Mouse (Mus musculus): ENCODE results near the gene Daxx. TPM values are rescaled to one million over a fixed set of nuclear protein-coding genes. Genes with fewer than 3 reads are reported as not detected.
"Not testable (repeated sequence)": the region's sequence is repeated elsewhere in the genome, so short reads cannot be mapped to it uniquely, and the experiment has no call there.

Daxx gene
- 37.5 and 39.1 TPM in 2 replicates for polyA plus RNA-seq (2015; fragmentation: Nextera tagmentation; extraction: Ambion mirVana)

GRCm38 (mm10) chr17:33909077-33909868 is at the start of gene Daxx:
Daxx (plus strand) TSS chr17:33909414.
- peak; percentile 97 for ATAC-seq
- Histone ChIP-seq H3K4me1 (replicated peaks) (peaks cover 20% of the 10 kb centered on the region), H3K27ac (peak within 1 kb of the TSS; percentile 92), H3K36me3 (peaks cover 30% of the 10 kb centered on the region), H3K4me2 (replicated peaks) (peak within 1 kb of the TSS; percentile 88), H3K9me3 (no peaks in the 10 kb centered on the region), H3K9ac (peak within 1 kb of the TSS; percentile 92), H3K27me3 (replicated peaks) (no peaks in the 10 kb centered on the region), H3K4me3 (replicated peaks) (peak within 1 kb of the TSS; percentile 85)
- under 1% methylated on average over 68 of the region's 68 CpGs for WGBS

- Histone ChIP-seq H3K4me2 (replicated peaks) (no peak overlapping the region), H3K4me3 (replicated peaks) (no peak overlapping the region), H3K9ac (no peak overlapping the region), H3K27ac (no peak overlapping the region), H3K27me3 (replicated peaks) (no peaks in the 10 kb centered on the region), H3K36me3 (no peaks in the 10 kb centered on the region), H3K4me1 (replicated peaks) (no peaks in the 10 kb centered on the region), H3K9me3 (no peaks in the 10 kb centered on the region)
- no peak for ATAC-seq
- WGBS, result 45% methylated on average over 9 of the region's 9 CpGs
Measured at GRCm38 (mm10) chr17:33865330-33866030, 43.7 kb upstream of the Daxx start.

DNA sequence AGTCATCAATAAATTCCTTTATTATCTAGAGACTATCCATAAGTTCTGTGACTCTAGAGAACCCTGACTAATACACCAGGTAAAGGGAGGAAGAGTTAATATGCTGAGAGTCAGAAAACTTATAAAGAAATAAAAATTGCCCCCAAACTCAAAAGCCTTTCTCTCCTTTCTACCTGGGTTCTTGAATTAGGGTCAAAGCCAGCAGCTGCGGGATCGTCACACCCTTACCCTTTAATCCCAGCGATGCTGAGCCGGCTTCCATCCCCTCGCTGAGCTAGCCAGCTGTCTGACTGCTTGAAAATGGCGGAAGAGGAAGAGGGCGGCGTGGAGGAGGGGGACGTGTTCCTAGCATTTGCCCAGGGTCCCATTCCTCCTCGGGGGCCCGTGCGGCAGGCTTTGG is 35.7 kb upstream of the Daxx start, which contains the start of gene Gm7029:
TSS of gene Gm7029 (plus strand) at position 301 of the 400 bp plus-strand sequence.
- not testable (repeated sequence) for H3K4me2 ChIP-seq (replicated peaks); H3K4me1 ChIP-seq (replicated peaks); H3K36me3 ChIP-seq; ATAC-seq; H3K27ac ChIP-seq; H3K9ac ChIP-seq; H3K27me3 ChIP-seq (replicated peaks); H3K4me3 ChIP-seq (replicated peaks); H3K9me3 ChIP-seq
- WGBS, result 87% methylated on average over 3 of the region's 12 CpGs

GRCm38 (mm10) chr17:33874411-33874810 is 34.8 kb upstream of the Daxx start:
- no peak overlapping the region for H3K4me3 ChIP-seq (replicated peaks)
- H3K9ac ChIP-seq, result no peak overlapping the region
- WGBS, result 84% methylated on average over 11 of the region's 11 CpGs
- H3K4me2 ChIP-seq (replicated peaks), result no peak overlapping the region
- H3K36me3 ChIP-seq, result 0 out of 2 replicates have a peak, but pooled peaks cover 3% of the 10 kb centered on the region
- no peaks in the 10 kb centered on the region for H3K27me3 ChIP-seq (replicated peaks)
- ATAC-seq, result no peak
- no peaks in the 10 kb centered on the region for H3K4me1 ChIP-seq (replicated peaks)
- H3K27ac ChIP-seq, result no peak overlapping the region
- no peaks in the 10 kb centered on the region for H3K9me3 ChIP-seq

GRCm38 (mm10) chr17:33875797-33876196 is 33.4 kb upstream of the Daxx start:
- H3K27ac ChIP-seq; H3K4me2 ChIP-seq (replicated peaks); H3K36me3 ChIP-seq; H3K27me3 ChIP-seq (replicated peaks); H3K4me3 ChIP-seq (replicated peaks); ATAC-seq; H3K4me1 ChIP-seq (replicated peaks); H3K9ac ChIP-seq; H3K9me3 ChIP-seq: not testable (repeated sequence)
- WGBS, result 78% methylated on average over 5 of the region's 5 CpGs

- H3K9ac ChIP-seq; H3K27me3 ChIP-seq (replicated peaks); H3K27ac ChIP-seq; H3K9me3 ChIP-seq; H3K4me1 ChIP-seq (replicated peaks); ATAC-seq; H3K4me3 ChIP-seq (replicated peaks); H3K4me2 ChIP-seq (replicated peaks): not testable (repeated sequence)
- WGBS, result 95% methylated on average over 10 of the region's 11 CpGs
- peaks cover 18% of the 10 kb centered on the region for H3K36me3 ChIP-seq
Measured at GRCm38 (mm10) chr17:33884320-33884719, 24.9 kb upstream of the Daxx start.

DNA sequence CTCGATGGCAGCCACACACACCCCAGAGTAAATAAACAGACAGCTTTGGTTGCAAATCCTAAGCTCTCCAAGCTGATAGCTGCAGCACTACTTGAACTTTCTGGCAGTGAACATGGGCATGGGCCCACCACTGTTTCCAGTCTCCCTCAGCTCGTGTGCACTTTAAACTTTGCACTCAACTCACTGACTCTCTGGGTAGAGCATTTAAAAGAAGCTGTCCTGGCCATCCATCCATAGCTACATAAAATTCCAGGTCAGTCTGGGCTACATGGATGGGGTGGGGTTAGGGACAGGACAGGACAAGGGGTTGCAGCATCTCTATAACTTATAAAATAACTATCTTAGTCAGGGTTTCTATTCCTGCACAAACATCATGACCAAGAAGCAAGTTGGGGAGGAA is 21.4 kb upstream of the Daxx start:
- not testable (repeated sequence) for ATAC-seq; H3K27ac ChIP-seq; H3K9ac ChIP-seq; H3K9me3 ChIP-seq; H3K4me3 ChIP-seq (replicated peaks); H3K4me2 ChIP-seq (replicated peaks); H3K27me3 ChIP-seq (replicated peaks); H3K4me1 ChIP-seq (replicated peaks); H3K36me3 ChIP-seq
- WGBS, result 30% methylated on average over 2 of the region's 2 CpGs

DNA sequence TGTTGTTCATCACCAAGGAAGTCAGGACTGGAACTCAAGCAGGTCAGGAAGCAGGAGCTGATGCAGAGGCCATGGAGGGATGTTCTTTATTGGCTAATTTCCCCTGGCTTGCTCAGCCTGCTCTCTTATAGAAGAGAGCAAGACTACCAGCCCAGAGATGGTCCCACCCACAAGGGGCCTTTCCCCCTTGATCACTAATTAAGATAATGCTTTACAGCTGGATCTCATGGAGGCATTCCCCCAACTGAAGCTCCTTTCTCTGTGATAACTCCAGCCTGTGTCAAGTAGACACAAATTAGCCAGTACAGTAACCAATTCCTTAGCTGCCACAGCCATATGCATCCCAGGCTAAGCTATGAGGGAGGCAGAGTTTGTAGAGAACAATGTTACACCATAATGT is 21.0 kb upstream of the Daxx start:
- not testable (repeated sequence) for H3K9me3 ChIP-seq, ATAC-seq
- peak overlapping the region; percentile 64; the same call in 1 of the 2 replicates for H3K4me2 ChIP-seq (replicated peaks)

DNA sequence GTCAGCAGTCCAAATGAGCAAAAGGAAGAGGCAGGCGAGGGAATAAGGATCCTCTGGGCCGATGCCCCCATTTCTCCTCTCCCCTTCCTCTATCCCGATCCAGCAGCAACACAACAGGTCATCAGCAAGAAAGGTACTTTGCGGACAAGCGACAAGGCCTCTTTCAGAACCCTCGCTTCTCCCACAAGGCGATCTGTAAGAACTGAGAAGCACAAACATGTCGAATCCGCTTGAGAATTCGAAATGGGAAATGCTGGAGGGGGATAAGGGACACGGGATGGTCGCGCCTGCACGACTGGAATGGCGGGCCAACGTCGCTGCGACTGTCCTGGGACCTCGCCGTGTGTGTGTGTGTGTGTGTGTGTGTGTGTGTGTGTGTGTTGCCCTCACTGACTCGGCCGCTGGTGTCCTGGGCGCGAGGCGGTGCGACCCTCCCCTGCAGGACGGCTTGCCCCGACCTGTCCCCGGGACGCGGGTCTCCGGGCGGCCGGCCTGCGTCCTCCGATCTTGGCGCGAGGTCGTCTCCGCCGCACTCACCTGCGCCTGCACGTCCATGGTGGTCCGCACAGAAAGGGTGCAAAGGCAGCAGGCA is 19.2 kb upstream of the Daxx start:
- peak overlapping the region; percentile 67 for H3K4me3 ChIP-seq (replicated peaks)

More for the DNA sequence above, 21.0 kb upstream of the Daxx start:
- not testable (repeated sequence) for H3K4me3 ChIP-seq (replicated peaks); H3K27me3 ChIP-seq (replicated peaks); H3K4me1 ChIP-seq (replicated peaks); H3K9ac ChIP-seq; H3K36me3 ChIP-seq; H3K27ac ChIP-seq

GRCm38 (mm10) chr17:33890533-33891059 is 18.6 kb upstream of the Daxx start, which contains the start of gene Kifc1:
Kifc1 (minus strand) TSS chr17:33890661.
- Histone ChIP-seq H3K4me3 (replicated peaks) (peak within 1 kb of the TSS; percentile 67), H3K27ac (peak within 1 kb of the TSS; percentile 36; the same call in 1 of the 2 replicates), H3K27me3 (replicated peaks) (no peaks in the 10 kb centered on the region), H3K4me2 (replicated peaks) (peak within 1 kb of the TSS; percentile 64), H3K4me1 (replicated peaks) (peaks cover 4% of the 10 kb centered on the region; the same call in 1 of the 2 replicates), H3K36me3 (peaks cover 8% of the 10 kb centered on the region), H3K9me3 (no peaks in the 10 kb centered on the region), H3K9ac (peak within 1 kb of the TSS; percentile 56)
- under 1% methylated on average over 49 of the region's 49 CpGs for WGBS
- peak; percentile 99 for ATAC-seq

More for the DNA sequence above, 19.2 kb upstream of the Daxx start:
- not testable (repeated sequence) for H3K36me3 ChIP-seq; H3K9me3 ChIP-seq; H3K4me1 ChIP-seq (replicated peaks); H3K27me3 ChIP-seq (replicated peaks)
- Histone ChIP-seq H3K27ac (peak overlapping the region; percentile 36; the same call in 1 of the 2 replicates), H3K4me2 (replicated peaks) (peak overlapping the region; percentile 64), H3K9ac (peak overlapping the region; percentile 56)
- under 1% methylated on average over 36 of the region's 44 CpGs for WGBS
- peak; percentile 40 for ATAC-seq

DNA sequence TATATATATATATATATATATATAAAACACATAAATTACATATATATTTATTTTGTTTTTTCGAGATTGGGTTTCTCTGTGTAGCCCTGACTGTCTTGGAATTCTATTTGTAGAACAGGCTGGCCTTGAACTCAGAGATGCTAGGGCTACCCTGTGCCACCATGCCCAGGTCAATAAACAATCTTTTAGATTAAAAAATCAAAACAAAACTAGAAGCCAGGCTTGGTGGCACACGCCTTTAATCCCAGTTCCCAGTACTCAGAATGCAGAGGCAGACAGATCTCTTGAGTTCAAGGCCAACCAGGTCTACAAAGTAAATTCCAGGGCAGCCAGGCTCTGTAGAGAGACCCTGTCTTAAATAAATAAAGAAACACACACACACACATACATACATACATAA is 17.9 kb upstream of the Daxx start:
- H3K36me3 ChIP-seq, result no peaks in the 10 kb centered on the region; the same call in 1 of the 2 replicates
- no peak for ATAC-seq
- 55% methylated on average over 2 of the region's 2 CpGs for WGBS

DNA sequence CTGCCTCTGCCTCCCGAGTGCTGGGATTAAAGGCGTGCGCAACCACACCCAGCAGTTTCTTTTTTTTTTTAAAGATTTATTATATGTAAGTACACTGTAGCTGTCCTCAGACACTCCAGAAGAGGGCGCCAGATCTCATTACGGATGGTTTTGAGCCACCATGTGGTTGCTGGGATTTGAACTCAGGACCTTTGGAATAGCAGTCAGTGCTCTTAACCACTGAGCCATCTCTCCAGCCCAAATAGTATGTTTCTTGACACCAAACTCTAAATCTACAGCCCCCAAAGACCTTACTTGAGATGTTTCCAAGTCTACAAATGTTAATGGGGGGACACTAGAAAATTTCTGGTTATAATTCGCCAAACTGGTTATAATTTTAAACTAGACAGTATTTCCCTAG is 17.3 kb upstream of the Daxx start:
- 72% methylated on average over 6 of the region's 6 CpGs for WGBS
- not testable (repeated sequence) for ATAC-seq; H3K4me2 ChIP-seq (replicated peaks); H3K36me3 ChIP-seq; H3K4me1 ChIP-seq (replicated peaks); H3K27ac ChIP-seq; H3K9ac ChIP-seq; H3K9me3 ChIP-seq; H3K27me3 ChIP-seq (replicated peaks); H3K4me3 ChIP-seq (replicated peaks)

More for the DNA sequence above, 17.9 kb upstream of the Daxx start:
- peaks cover 4% of the 10 kb centered on the region; the same call in 1 of the 2 replicates for H3K4me1 ChIP-seq (replicated peaks)
- no peaks in the 10 kb centered on the region for H3K27me3 ChIP-seq (replicated peaks)
- H3K4me2 ChIP-seq (replicated peaks), result no peak overlapping the region
- H3K9ac ChIP-seq, result no peak overlapping the region
- no peak overlapping the region for H3K4me3 ChIP-seq (replicated peaks)
- no peak overlapping the region for H3K27ac ChIP-seq
- H3K9me3 ChIP-seq, result no peaks in the 10 kb centered on the region
